Mouse (Mus musculus): ENCODE measurements around the gene Mss51. TPM values are rescaled to one million over a fixed set of nuclear protein-coding genes. Genes with fewer than 3 reads are reported as not detected.
A peak's percentile ranks its signal among the peaks of the same experiment; 100 is the strongest.

Mss51 gene
- polyA plus RNA-seq, 1 experiment from 2014 or later, result 0.39 TPM

DNA sequence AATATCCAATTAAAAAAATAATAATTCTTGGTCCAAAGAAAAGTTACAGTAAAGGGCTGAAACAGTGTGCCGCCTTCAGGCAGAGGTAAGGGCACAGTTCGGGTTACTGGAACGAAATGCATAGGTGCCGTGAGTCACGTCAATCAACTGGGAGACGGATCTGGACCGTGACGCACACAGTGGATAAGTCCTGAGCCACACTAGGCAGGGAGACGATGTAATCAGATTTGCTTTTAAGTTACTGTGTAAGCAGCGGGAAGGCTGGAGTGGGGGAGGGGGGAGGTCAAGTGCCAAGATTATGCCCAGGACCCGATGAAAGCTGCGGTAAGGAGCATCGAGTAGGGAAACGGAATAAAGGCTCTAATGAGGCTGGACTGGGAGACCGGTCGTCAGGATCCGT, 54.4 kb downstream of the Mss51 start:
- no peak for ATAC-seq (replicated peaks)
- WGBS, result 43% methylated on average over 17 of the region's 17 CpGs
- H3K27ac ChIP-seq, result no peak overlapping the region
- no peak overlapping the region for H3K4me3 ChIP-seq
- H3K27me3 ChIP-seq (replicated peaks), result no peaks in the 10 kb centered on the region
- no peaks in the 10 kb centered on the region for H3K9me3 ChIP-seq
- H3K9ac ChIP-seq, result no peak overlapping the region
- peak overlapping the region; percentile 10; the same call in 1 of the 2 replicates for H3K4me2 ChIP-seq
- no peaks in the 10 kb centered on the region for H3K4me1 ChIP-seq
- H3K36me3 ChIP-seq (replicated peaks), result no peaks in the 10 kb centered on the region

DNA sequence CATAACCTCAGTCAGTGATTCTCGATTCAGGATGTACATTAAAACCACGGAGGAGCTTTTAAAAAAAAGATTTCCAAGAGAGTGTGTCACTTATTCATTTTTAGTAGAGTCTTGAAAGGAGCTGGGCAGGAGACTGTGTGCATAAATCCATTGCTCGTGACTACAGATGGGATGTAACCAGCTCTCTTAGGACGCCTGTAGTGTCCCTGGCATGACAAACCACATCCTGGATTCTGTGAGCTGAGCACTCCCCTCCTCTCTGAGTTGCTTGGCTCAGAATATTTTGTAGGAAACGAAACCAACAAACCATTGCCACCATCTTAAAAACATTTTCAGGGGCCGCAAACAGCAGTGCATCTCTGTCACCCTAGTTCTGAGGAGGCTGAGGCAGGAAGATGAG, 59.7 kb downstream of the Mss51 start:
- WGBS, result 76% methylated on average over 6 of the region's 6 CpGs
- Histone ChIP-seq H3K27ac (no peak overlapping the region), H3K4me1 (no peaks in the 10 kb centered on the region), H3K9me3 (no peaks in the 10 kb centered on the region), H3K4me2 (no peak overlapping the region), H3K9ac (no peak overlapping the region), H3K36me3 (replicated peaks) (no peaks in the 10 kb centered on the region), H3K27me3 (replicated peaks) (no peaks in the 10 kb centered on the region), H3K4me3 (no peak overlapping the region)
- ATAC-seq (replicated peaks), result no peak

Other genes starting within 250 kb of the Mss51 start
- gene Kcnk16, start 227.7 kb downstream of the Mss51 start, polyA plus RNA-seq (2015; fragmentation: Nextera tagmentation; extraction: Ambion mirVana), result 0.17 TPM in 1 of 2 replicates, not detected in the other
- gene Nudt13, start 202.2 kb downstream of the Mss51 start, polyA plus RNA-seq (2015; fragmentation: Nextera tagmentation; extraction: Ambion mirVana), result 16.7 and 18.5 TPM in 2 replicates
- gene Ecd, start 148.8 kb downstream of the Mss51 start, polyA plus RNA-seq (2015; fragmentation: Nextera tagmentation; extraction: Ambion mirVana), result 49.2 and 54.3 TPM in 2 replicates
- 47.3 and 48.4 TPM in 2 replicates for gene Fam149b, start 148.7 kb downstream of the Mss51 start, polyA plus RNA-seq (2015; fragmentation: Nextera tagmentation; extraction: Ambion mirVana)
- gene Dnajc9, start 108.0 kb downstream of the Mss51 start, polyA plus RNA-seq (2015; fragmentation: Nextera tagmentation; extraction: Ambion mirVana), result 130 and 134 TPM in 2 replicates
- gene Mrps16, start 103.3 kb downstream of the Mss51 start, polyA plus RNA-seq (2015; fragmentation: Nextera tagmentation; extraction: Ambion mirVana), result 57.0 and 60.5 TPM in 2 replicates
- 0.72 and 1.7 TPM in 2 replicates for gene Cfap70, start 44.7 kb downstream of the Mss51 start, polyA plus RNA-seq (2015; fragmentation: Nextera tagmentation; extraction: Ambion mirVana)
- gene Anxa7, start 16.8 kb downstream of the Mss51 start, polyA plus RNA-seq (2015; fragmentation: Nextera tagmentation; extraction: Ambion mirVana), result 13.1 and 13.5 TPM in 2 replicates
- 89.3 and 95.9 TPM in 2 replicates for gene Ppp3cb, start 49.7 kb upstream of the Mss51 start, polyA plus RNA-seq (2015; fragmentation: Nextera tagmentation; extraction: Ambion mirVana)
- 13.4 and 14.5 TPM in 2 replicates for gene Usp54, start 144.2 kb upstream of the Mss51 start, polyA plus RNA-seq (2015; fragmentation: Nextera tagmentation; extraction: Ambion mirVana)
- 0.17 and 0.50 TPM in 2 replicates for gene Myoz1, start 159.6 kb upstream of the Mss51 start, polyA plus RNA-seq (2015; fragmentation: Nextera tagmentation; extraction: Ambion mirVana)
- 0.14 and 0.23 TPM in 2 replicates for gene Synpo2l, start 171.5 kb upstream of the Mss51 start, polyA plus RNA-seq (2015; fragmentation: Nextera tagmentation; extraction: Ambion mirVana)
- gene Sec24c, start 177.4 kb upstream of the Mss51 start, polyA plus RNA-seq (2015; fragmentation: Nextera tagmentation; extraction: Ambion mirVana), result 97.2 and 101 TPM in 2 replicates
- 30.0 and 30.7 TPM in 2 replicates for gene Fut11, start 198.1 kb upstream of the Mss51 start, polyA plus RNA-seq (2015; fragmentation: Nextera tagmentation; extraction: Ambion mirVana)
- 153 and 165 TPM in 2 replicates for gene Chchd1, start 206.1 kb upstream of the Mss51 start, polyA plus RNA-seq (2015; fragmentation: Nextera tagmentation; extraction: Ambion mirVana)
- gene Zswim8, start 210.7 kb upstream of the Mss51 start, polyA plus RNA-seq (2015; fragmentation: Nextera tagmentation; extraction: Ambion mirVana), result 56.5 and 57.8 TPM in 2 replicates
- 19.4 and 19.9 TPM in 2 replicates for gene Ndst2, start 237.7 kb upstream of the Mss51 start, polyA plus RNA-seq (2015; fragmentation: Nextera tagmentation; extraction: Ambion mirVana)

Measured in midbrain, embryonic 15.5 days (tissue).